Mouse (Mus musculus): ENCODE results near the gene Zfhx2. TPM values are rescaled to one million over a fixed set of nuclear protein-coding genes. Genes with fewer than 3 reads are reported as not detected.
A peak's percentile ranks its signal among the peaks of the same experiment; 100 is the strongest.
"Not testable (repeated sequence)": the region's sequence is repeated elsewhere in the genome, so short reads cannot be mapped to it uniquely, and the experiment has no call there.

Zfhx2 gene
- polyA plus RNA-seq, 1 experiment from 2014 or later: 2.5 TPM

- 71% methylated on average over 10 of the region's 10 CpGs for WGBS (ENCODE audit: insufficient replicate concordance)
- H3K4me1 ChIP-seq: peaks cover 31% of the 10 kb centered on the region
- no peak overlapping the region for H3K4me2 ChIP-seq
- no peaks in the 10 kb centered on the region for H3K36me3 ChIP-seq
- H3K4me3 ChIP-seq: no peak overlapping the region
- H3K9me3 ChIP-seq (replicated peaks): no peaks in the 10 kb centered on the region
- ATAC-seq: no peak
- peaks cover 20% of the 10 kb centered on the region for H3K27me3 ChIP-seq (replicated peaks)
- H3K27ac ChIP-seq: no peak overlapping the region
- H3K9ac ChIP-seq: no peak overlapping the region
These were observed 37.9 kb downstream of the Zfhx2 start for GRCm38 (mm10) chr14:55054191-55054749.

- Histone ChIP-seq H3K27ac (no peak overlapping the region), H3K27me3 (replicated peaks) (peaks cover 20% of the 10 kb centered on the region), H3K4me2 (no peak overlapping the region), H3K9ac (no peak overlapping the region), H3K4me1 (peaks cover 25% of the 10 kb centered on the region), H3K9me3 (replicated peaks) (no peaks in the 10 kb centered on the region), H3K36me3 (no peaks in the 10 kb centered on the region), H3K4me3 (no peak overlapping the region)
- ATAC-seq: no peak
- WGBS (ENCODE audit: insufficient replicate concordance): 77% methylated on average over 17 of the region's 17 CpGs
These were observed 38.4 kb downstream of the Zfhx2 start for GRCm38 (mm10) chr14:55053708-55054190.

- Histone ChIP-seq H3K4me3 (no peak overlapping the region), H3K36me3 (no peaks in the 10 kb centered on the region), H3K4me2 (no peak overlapping the region), H3K9ac (no peak overlapping the region), H3K27me3 (replicated peaks) (peaks cover 20% of the 10 kb centered on the region), H3K9me3 (replicated peaks) (no peaks in the 10 kb centered on the region), H3K4me1 (peaks cover 18% of the 10 kb centered on the region), H3K27ac (no peak overlapping the region)
- 82% methylated on average over 4 of the region's 4 CpGs for WGBS (ENCODE audit: insufficient replicate concordance)
- ATAC-seq: no peak
These were observed 39.1 kb downstream of the Zfhx2 start for GRCm38 (mm10) chr14:55053050-55053449.

- no peaks in the 10 kb centered on the region for H3K9me3 ChIP-seq (replicated peaks)
- H3K9ac ChIP-seq: no peak overlapping the region
- H3K27me3 ChIP-seq (replicated peaks): peaks cover 20% of the 10 kb centered on the region
- WGBS (ENCODE audit: insufficient replicate concordance): 78% methylated on average over 9 of the region's 9 CpGs
- H3K27ac ChIP-seq: no peak overlapping the region
- H3K4me1 ChIP-seq: peaks cover 13% of the 10 kb centered on the region
- H3K4me2 ChIP-seq: no peak overlapping the region
- no peak overlapping the region for H3K4me3 ChIP-seq
- no peaks in the 10 kb centered on the region for H3K36me3 ChIP-seq
- ATAC-seq: no peak
These were observed 39.6 kb downstream of the Zfhx2 start for GRCm38 (mm10) chr14:55052496-55052895.

GRCm38 (mm10) chr14:55047971-55048531, 44.1 kb downstream of the Zfhx2 start:
- no peak for ATAC-seq
- Histone ChIP-seq H3K27ac (no peak overlapping the region), H3K9ac (no peak overlapping the region), H3K4me3 (no peak overlapping the region), H3K27me3 (replicated peaks) (peaks cover 9% of the 10 kb centered on the region), H3K9me3 (replicated peaks) (no peaks in the 10 kb centered on the region), H3K4me1 (no peaks in the 10 kb centered on the region), H3K36me3 (no peaks in the 10 kb centered on the region), H3K4me2 (no peak overlapping the region)
- WGBS (ENCODE audit: insufficient replicate concordance): 50% methylated on average over 2 of the region's 2 CpGs

GRCm38 (mm10) chr14:55043694-55044093, 48.4 kb downstream of the Zfhx2 start:
- H3K9me3 ChIP-seq (replicated peaks); H3K27ac ChIP-seq; H3K36me3 ChIP-seq; H3K4me3 ChIP-seq; ATAC-seq; H3K27me3 ChIP-seq (replicated peaks); H3K4me2 ChIP-seq; H3K9ac ChIP-seq; H3K4me1 ChIP-seq: not testable (repeated sequence)
- 73% methylated on average over 1 of the region's 2 CpGs for WGBS (ENCODE audit: insufficient replicate concordance)

- H3K4me3 ChIP-seq: no peak overlapping the region
- H3K9ac ChIP-seq: no peak overlapping the region
- H3K4me2 ChIP-seq: no peak overlapping the region
- H3K36me3 ChIP-seq: no peaks in the 10 kb centered on the region
- no peaks in the 10 kb centered on the region for H3K9me3 ChIP-seq (replicated peaks)
- no peak overlapping the region for H3K27ac ChIP-seq
- 57% methylated on average over 19 of the region's 19 CpGs for WGBS (ENCODE audit: insufficient replicate concordance)
- ATAC-seq: no peak
- peaks cover 5% of the 10 kb centered on the region for H3K27me3 ChIP-seq (replicated peaks)
- peaks cover 16% of the 10 kb centered on the region for H3K4me1 ChIP-seq
These were observed 59.4 kb downstream of the Zfhx2 start for GRCm38 (mm10) chr14:55032695-55033225.

GRCm38 (mm10) chr14:55029034-55029698, 63.0 kb downstream of the Zfhx2 start:
- Histone ChIP-seq H3K4me1 (peaks cover 16% of the 10 kb centered on the region), H3K4me2 (peak overlapping the region; percentile 43), H3K36me3 (peaks cover 18% of the 10 kb centered on the region), H3K9me3 (replicated peaks) (no peaks in the 10 kb centered on the region), H3K9ac (no peak overlapping the region), H3K27ac (no peak overlapping the region), H3K27me3 (replicated peaks) (no peaks in the 10 kb centered on the region), H3K4me3 (no peak overlapping the region)
- peak; percentile 63 for ATAC-seq
- 12% methylated on average over 10 of the region's 11 CpGs for WGBS (ENCODE audit: insufficient replicate concordance)

- no peak for ATAC-seq
- Histone ChIP-seq H3K4me2 (no peak overlapping the region), H3K27me3 (replicated peaks) (no peaks in the 10 kb centered on the region), H3K36me3 (peaks cover 26% of the 10 kb centered on the region), H3K4me1 (peaks cover 16% of the 10 kb centered on the region), H3K27ac (no peak overlapping the region), H3K9ac (no peak overlapping the region; the same call in 1 of the 2 replicates), H3K4me3 (no peak overlapping the region), H3K9me3 (replicated peaks) (no peaks in the 10 kb centered on the region)
- 28% methylated on average over 5 of the region's 5 CpGs for WGBS (ENCODE audit: insufficient replicate concordance)
These were observed 63.7 kb downstream of the Zfhx2 start for GRCm38 (mm10) chr14:55028333-55028835.

GRCm38 (mm10) chr14:55027653-55028052, 64.5 kb downstream of the Zfhx2 start:
- ATAC-seq: no peak
- H3K4me3 ChIP-seq: no peak overlapping the region
- no peaks in the 10 kb centered on the region for H3K9me3 ChIP-seq (replicated peaks)
- peaks cover 16% of the 10 kb centered on the region for H3K4me1 ChIP-seq
- no peaks in the 10 kb centered on the region for H3K27me3 ChIP-seq (replicated peaks)
- 40% methylated on average over 6 of the region's 6 CpGs for whole genome bisulfite sequencing (ENCODE audit: insufficient replicate concordance)
- H3K27ac ChIP-seq: no peak overlapping the region
- H3K36me3 ChIP-seq: peaks cover 33% of the 10 kb centered on the region
- no peak overlapping the region for H3K9ac ChIP-seq
- H3K4me2 ChIP-seq: no peak overlapping the region

- Histone ChIP-seq H3K9me3 (replicated peaks) (no peaks in the 10 kb centered on the region), H3K4me1 (peaks cover 16% of the 10 kb centered on the region), H3K36me3 (peaks cover 37% of the 10 kb centered on the region), H3K4me2 (no peak overlapping the region), H3K9ac (no peak overlapping the region), H3K4me3 (no peak overlapping the region), H3K27ac (no peak overlapping the region), H3K27me3 (replicated peaks) (no peaks in the 10 kb centered on the region)
- ATAC-seq: no peak
- WGBS (ENCODE audit: insufficient replicate concordance): 29% methylated on average over 5 of the region's 5 CpGs
These were observed 64.9 kb downstream of the Zfhx2 start for GRCm38 (mm10) chr14:55027251-55027650.

- no peak overlapping the region for H3K4me3 ChIP-seq
- H3K4me2 ChIP-seq: no peak overlapping the region
- no peaks in the 10 kb centered on the region for H3K27me3 ChIP-seq (replicated peaks)
- H3K27ac ChIP-seq: no peak overlapping the region
- H3K9me3 ChIP-seq (replicated peaks): no peaks in the 10 kb centered on the region
- no peak for ATAC-seq
- WGBS (ENCODE audit: insufficient replicate concordance): 78% methylated on average over 5 of the region's 5 CpGs
- H3K36me3 ChIP-seq: peaks cover 55% of the 10 kb centered on the region
- H3K4me1 ChIP-seq: peaks cover 16% of the 10 kb centered on the region
- no peak overlapping the region for H3K9ac ChIP-seq
These were observed 66.6 kb downstream of the Zfhx2 start for GRCm38 (mm10) chr14:55025527-55025926.

Data from liver, embryonic 12.5 days (tissue).